Mouse (Mus musculus): ENCODE measurements around the gene Etfdh. TPM values are rescaled to one million over a fixed set of nuclear protein-coding genes. Genes with fewer than 3 reads are reported as not detected.
"Not testable (repeated sequence)": the region's sequence is repeated elsewhere in the genome, so short reads cannot be mapped to it uniquely, and the experiment has no call there.

Gene Etfdh
- total RNA-seq, 2 experiments from 2014 or later, result 31.5 to 32.6 TPM

GRCm38 (mm10) chr3:79577606-79578005 lies 51.7 kb downstream of the Etfdh start:
- no peak for DNase-seq (ENCODE audit: low spot score in 2 of 2)

DNA sequence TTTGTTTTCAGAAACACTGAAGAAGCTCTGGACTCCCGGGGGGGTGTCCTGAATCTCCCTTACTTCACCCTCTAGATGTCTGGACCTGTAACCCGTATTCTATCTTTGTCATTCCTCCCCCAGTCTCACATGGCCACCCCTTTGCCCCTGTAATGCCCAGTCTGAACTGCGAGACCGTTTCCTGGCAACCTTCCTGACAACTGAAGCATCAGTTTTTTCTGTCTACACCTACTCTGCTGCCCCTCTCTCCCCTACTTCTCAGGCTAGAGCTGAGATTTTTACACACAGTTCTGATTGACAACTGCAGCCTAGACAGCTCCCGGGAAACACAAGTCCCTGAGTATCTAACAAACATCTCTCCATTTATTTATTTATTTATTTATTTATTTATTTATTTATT lies 52.4 kb downstream of the Etfdh start:
- DNase-seq (ENCODE audit: low spot score in 2 of 2), result no peak

DNA sequence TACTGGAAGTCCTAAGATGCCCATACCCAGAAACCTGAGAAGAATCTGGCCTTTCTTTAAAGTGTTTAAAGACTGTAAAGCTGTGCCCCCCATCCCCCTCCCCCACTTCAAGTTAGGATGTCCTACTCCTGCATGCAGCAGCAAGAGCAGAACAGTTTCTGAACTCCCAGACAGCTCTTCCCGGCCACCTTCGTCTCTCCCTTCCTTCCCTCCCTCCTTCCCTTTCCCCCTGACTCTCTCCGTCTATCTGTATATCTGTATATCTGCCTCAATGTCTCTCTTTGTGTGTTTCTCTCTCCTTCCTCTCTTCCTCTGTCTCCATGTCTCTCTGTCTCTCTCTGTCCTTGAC lies 52.9 kb downstream of the Etfdh start:
- DNase-seq (ENCODE audit: low spot score in 2 of 2), result no peak

DNA sequence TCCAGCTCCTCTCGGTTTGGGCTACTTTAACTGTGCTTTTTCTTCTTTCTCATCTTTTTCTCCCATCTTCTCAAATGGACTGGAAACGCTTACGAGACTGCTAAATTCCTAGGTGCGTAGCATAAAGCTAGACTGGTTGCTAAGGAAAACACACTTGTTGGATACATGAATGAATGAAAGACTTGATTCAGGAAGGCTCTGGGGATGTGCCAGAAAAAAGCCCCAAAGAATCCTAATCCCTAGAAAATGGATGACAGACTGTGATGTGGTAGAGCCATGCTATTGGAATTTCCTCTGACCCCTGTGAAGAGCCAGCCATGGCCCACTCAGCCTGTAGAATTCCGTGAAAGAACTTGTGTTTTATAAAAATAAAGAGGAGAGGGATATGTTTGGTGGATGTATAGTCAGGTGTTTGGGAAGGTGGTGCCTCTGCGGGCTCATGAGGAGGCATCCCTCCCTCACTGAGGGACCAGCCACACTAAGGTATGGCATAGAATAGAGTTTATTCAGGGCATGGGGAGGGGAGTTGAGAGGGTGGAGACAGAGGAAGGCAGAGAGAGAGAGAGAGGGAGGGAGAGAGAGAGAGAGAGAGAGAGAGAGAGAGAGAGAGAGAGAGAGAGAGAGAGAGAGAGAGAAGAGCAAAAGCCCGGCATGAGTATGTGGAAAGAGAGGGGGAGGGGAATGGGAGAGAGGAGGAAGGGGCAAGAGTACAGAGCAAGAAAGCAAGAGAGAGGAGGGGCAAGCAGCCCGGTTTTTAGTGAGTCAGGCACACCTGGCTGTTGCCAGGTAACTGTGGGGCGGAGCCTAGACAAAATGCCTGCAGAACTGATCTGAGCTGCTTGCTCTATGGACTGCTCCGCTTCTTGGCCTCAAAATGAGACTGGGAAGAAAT lies 53.5 kb downstream of the Etfdh start:
- no peak for DNase-seq (ENCODE audit: low spot score in 2 of 2)

DNA sequence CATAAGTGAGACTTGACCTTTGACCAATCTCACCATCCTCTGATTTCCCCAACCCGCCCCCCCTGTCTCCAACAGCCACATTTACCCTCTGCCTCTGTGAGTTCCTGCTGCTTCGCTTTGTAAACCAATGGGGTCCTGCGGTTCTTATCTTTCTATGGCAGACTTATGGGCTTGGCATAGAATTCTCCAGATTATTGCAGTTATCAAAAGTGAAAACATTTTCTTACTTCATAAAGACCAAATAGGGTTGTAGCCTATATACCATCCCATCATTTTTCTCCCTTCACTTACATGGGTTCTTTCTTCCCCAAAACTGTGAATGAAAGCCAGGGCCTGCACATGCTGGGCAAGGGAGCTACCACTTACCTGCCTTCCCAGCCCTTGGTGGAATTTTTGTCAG lies 55.0 kb downstream of the Etfdh start:
- no peak for DNase-seq (ENCODE audit: low spot score in 2 of 2)

DNA sequence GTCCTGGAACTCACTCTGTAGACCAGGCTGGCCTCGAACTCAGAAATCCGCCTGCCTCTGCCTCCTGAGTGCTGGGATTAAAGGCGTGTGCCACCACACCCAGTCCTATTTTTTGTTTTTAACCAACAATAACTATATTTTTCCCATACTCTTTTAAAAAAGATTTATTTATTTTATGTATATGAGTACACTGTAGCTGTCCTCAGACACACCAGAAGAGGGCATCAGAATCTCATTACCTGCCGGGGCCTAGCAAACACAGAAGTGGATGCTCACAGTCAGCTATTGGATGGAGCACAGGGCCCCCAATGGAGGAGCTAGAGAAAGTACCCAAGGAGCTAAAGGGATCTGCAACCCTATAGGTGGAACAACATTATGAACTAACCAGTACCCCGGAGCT lies 55.9 kb downstream of the Etfdh start:
- DNase-seq (ENCODE audit: low spot score in 2 of 2), result not testable (repeated sequence)

DNA sequence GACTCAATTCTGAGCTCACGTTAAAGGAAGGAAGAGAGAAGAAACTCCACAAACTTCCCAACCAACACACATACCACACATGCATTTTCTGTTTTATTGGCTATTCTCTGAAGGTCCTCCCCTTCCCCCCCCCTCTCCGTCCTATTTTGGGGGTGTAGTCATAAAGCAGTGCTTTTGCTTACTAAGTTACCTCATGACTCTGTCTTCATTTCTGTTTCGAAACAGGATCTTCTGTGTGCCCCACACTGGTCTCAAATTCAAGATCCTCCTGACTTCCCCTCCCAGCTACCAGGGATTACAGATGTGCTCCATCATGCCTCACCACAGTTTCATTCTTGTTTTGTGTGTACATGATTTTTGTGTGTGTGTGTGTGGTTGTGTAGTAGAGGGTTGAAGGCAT lies 56.9 kb downstream of the Etfdh start:
- DNase-seq (ENCODE audit: low spot score in 2 of 2), result no peak

- no peak for DNase-seq (ENCODE audit: low spot score in 2 of 2)
Observed at GRCm38 (mm10) chr3:79569351-79569681, 60.0 kb downstream of the Etfdh start.

- DNase-seq (ENCODE audit: low spot score in 2 of 2), result no peak
Observed at GRCm38 (mm10) chr3:79568629-79569350, 60.5 kb downstream of the Etfdh start.

GRCm38 (mm10) chr3:79567703-79568362 lies 61.5 kb downstream of the Etfdh start, which contains the start of gene Fnip2:
Fnip2 (minus strand) TSS chr3:79567796.
- peak; percentile 84 to 86 for DNase-seq (ENCODE audit: low spot score in 2 of 2)

GRCm38 (mm10) chr3:79566716-79567691 lies 62.3 kb downstream of the Etfdh start:
- DNase-seq (ENCODE audit: low spot score in 2 of 2), result peak; percentile 44 to 63

DNA sequence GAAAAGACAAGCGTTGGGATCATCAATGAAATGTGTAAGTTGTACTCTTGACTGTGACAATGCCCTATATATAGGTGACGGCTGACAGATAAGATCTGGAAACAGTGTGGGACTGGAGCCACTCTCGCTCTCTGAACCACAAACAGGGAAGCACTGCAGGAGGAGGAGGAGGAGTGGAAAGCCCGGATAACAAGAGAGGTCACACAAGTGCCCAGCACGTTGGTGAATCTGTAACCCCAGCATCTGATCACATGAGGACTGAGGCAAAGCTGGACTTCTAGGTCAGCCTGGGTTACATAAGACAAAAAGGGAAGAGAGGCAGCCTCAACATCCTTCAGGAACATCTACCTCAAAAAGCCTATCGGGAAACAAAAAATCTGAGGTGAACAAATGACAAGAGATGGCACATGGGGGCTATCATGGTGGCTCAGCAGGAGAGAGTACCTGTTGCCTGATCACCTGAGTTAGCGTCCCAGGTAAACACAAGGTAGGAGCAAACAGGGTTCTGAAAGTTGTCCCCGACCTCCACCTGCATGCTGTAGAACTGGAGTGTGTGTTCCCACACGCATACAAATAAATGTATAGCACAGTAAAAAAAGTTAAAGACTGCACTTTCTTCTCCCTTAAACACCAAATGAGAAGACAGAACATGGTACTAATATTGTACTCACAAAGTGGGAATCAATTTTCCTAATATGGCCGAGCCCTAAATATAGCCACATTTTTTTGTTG lies 64.3 kb downstream of the Etfdh start:
- no peak for DNase-seq (ENCODE audit: low spot score in 2 of 2)

DNA sequence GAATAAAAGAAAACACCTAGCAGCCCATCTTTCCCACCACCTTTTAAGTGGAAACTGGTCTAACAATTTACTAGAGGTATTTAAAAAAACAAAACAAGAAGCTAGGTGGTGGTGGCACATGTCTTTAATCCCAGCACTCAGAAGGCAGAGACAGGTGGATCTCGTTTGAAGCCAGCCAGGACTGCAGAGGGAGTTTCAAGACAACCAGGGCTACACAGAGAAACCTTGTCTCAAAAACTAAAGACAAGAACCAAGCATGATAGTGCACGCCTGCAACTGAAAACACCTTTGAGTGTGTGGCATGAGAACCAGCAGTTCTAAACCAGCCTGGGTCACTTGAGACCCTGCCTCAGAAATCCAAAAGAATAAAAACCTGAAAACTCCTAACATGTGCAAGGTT lies 65.8 kb downstream of the Etfdh start:
- DNase-seq (ENCODE audit: low spot score in 2 of 2), result no peak

- no peak for DNase-seq (ENCODE audit: low spot score in 2 of 2)
Observed at GRCm38 (mm10) chr3:79561784-79562715, 67.2 kb downstream of the Etfdh start.

DNA sequence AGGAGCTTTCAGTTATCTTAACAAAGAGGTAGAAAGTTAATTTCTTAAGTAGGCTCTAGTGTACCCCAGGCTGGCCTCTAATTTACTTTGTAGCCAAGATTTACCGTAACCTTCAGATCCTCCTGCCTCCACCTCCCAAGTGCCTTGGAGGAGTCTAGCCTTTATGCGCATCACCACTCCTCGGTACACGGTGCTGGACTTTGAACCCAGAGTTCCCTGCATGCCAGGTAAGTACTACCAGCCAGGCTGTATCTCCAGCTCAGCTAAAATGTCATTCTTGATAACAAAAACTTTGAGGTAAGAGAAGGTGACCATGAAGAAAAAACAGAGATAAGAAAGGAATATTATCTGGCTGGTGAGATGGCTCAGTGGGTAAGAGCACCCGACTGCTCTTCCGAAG lies 68.7 kb downstream of the Etfdh start:
- DNase-seq (ENCODE audit: low spot score in 2 of 2), result no peak

- no peak for DNase-seq (ENCODE audit: low spot score in 2 of 2)
Observed at GRCm38 (mm10) chr3:79559773-79560045, 69.6 kb downstream of the Etfdh start.

GRCm38 (mm10) chr3:79559021-79559772 lies 70.1 kb downstream of the Etfdh start:
- DNase-seq (ENCODE audit: low spot score in 2 of 2), result peak in 1 of 2 experiments; percentile 44

DNA sequence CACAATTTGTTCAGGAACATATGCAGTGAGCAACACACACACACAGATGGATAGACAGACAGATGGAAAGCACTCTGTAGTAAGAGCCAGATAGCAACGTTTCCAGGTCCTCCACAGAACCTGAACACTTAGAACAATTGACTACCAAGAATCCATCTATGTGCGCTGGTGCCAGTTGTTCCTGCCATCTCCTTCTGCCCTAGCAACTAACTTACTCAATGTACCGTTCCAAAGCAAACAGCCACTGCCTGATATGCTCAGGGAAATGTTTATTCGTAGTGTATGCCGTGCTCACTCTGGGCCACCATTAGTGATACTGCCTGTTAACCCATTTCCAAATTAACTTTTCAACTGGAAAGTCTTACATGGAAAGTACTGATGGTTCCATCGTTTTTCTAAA lies 74.2 kb downstream of the Etfdh start:
- no peak for DNase-seq (ENCODE audit: low spot score in 2 of 2)
